37 mouse cellular contexts compared by ENCODE assay signal in genomic region chr5:3648849-3649210, GRCm38 (mm10). TPM values are rescaled to one million over a fixed set of nuclear protein-coding genes. Genes with fewer than 3 reads are reported as not detected.
"Had no signal": no experiment of that assay in that cellular context is flagged by ENCODE, and none has a peak within 500 bp of the region (broad histone marks: within the 10 kb centered on the region; RNA-seq: fewer than 3 reads in every experiment).

No protein-coding gene starts in this region.

- DNase-seq: left cerebral cortex, postnatal 4 days; liver; liver, embryonic 13.5 days; liver, postnatal 0 days; lung, adult 18-20 months; lung, adult 2 months; lung, embryonic 14.5 days; lung, postnatal 10 days; lung, postnatal 14 days; lung, postnatal 36 days; lung, postnatal 4 days; midbrain, embryonic 14.5 days had no signal

- H3K36me3 ChIP-seq: limb, embryonic 15.5 days had no signal

- H3K9ac ChIP-seq: limb, embryonic 12.5 days; limb, embryonic 13.5 days; limb, embryonic 15.5 days; liver, embryonic 12.5 days; liver, embryonic 13.5 days; liver, embryonic 14.5 days; liver, embryonic 15.5 days; liver, postnatal 0 days; lung, embryonic 14.5 days; lung, embryonic 15.5 days; midbrain, embryonic 12.5 days; midbrain, embryonic 13.5 days; midbrain, embryonic 15.5 days; neural tube, embryonic 12.5 days; neural tube, embryonic 13.5 days had no signal

- H3K9me3 ChIP-seq: limb, embryonic 10.5 days; limb, embryonic 12.5 days; limb, embryonic 13.5 days; limb, embryonic 15.5 days; liver, embryonic 12.5 days; liver, embryonic 13.5 days; liver, embryonic 15.5 days; lung, embryonic 15.5 days; megakaryocyte, embryonic 14.5 days; midbrain, embryonic 10.5 days; midbrain, embryonic 12.5 days; midbrain, embryonic 13.5 days; midbrain, embryonic 15.5 days; neural tube, embryonic 12.5 days; neural tube, embryonic 13.5 days had no signal

- H3K27ac ChIP-seq: limb, embryonic 12.5 days; limb, embryonic 13.5 days; limb, embryonic 15.5 days; liver, embryonic 13.5 days; liver, embryonic 14.5 days; liver, embryonic 15.5 days; lung, embryonic 15.5 days; macrophage; midbrain, embryonic 12.5 days; midbrain, embryonic 13.5 days; midbrain, embryonic 15.5 days; neural tube, embryonic 12.5 days; neural tube, embryonic 13.5 days had no signal

- ATAC-seq: liver, embryonic 12.5 days; liver, postnatal 0 days; lung, postnatal 0 days had no signal

- H3K27me3 ChIP-seq: limb, embryonic 12.5 days; limb, embryonic 13.5 days; limb, embryonic 15.5 days; liver, embryonic 12.5 days; liver, embryonic 13.5 days; liver, embryonic 15.5 days; lung, embryonic 15.5 days; megakaryocyte, embryonic 14.5 days; midbrain, embryonic 12.5 days; midbrain, embryonic 13.5 days; midbrain, embryonic 15.5 days; neural tube, embryonic 12.5 days; neural tube, embryonic 13.5 days had no signal

- H3K4me3 ChIP-seq: midbrain, embryonic 13.5 days; myocyte; neural tube, embryonic 12.5 days; neural tube, embryonic 13.5 days had no signal

RNA-seq across cellular contexts. Expression of gene Tmbim7, which starts 2.2 kb away (rescaled TPM):
- polyA plus RNA-seq: limb, embryonic 10.5 days; limb, embryonic 11.5 days; limb, embryonic 12.5 days; limb, embryonic 13.5 days; limb, embryonic 15.5 days; liver, adult 2 months; liver, embryonic 11.5 days; liver, embryonic 12.5 days; liver, embryonic 13.5 days; liver, embryonic 14.5 days; liver, embryonic 15.5 days; liver, embryonic 16.5 days; liver, postnatal 0 days; lung, adult 2 months; lung, embryonic 14.5 days; lung, embryonic 15.5 days; lung, embryonic 16.5 days; lung, postnatal 0 days; macrophage; midbrain, embryonic 10.5 days; midbrain, embryonic 13.5 days; midbrain, embryonic 14.5 days; midbrain, embryonic 15.5 days; midbrain, postnatal 0 days; myocyte; neural tube, embryonic 11.5 days; neural tube, embryonic 12.5 days; neural tube, embryonic 13.5 days had no signal
